Mouse (Mus musculus): ENCODE results near the gene Pcgf6.
"Not testable (repeated sequence)": the region's sequence is repeated elsewhere in the genome, so short reads cannot be mapped to it uniquely, and the experiment has no call there.

Pcgf6 gene

DNA sequence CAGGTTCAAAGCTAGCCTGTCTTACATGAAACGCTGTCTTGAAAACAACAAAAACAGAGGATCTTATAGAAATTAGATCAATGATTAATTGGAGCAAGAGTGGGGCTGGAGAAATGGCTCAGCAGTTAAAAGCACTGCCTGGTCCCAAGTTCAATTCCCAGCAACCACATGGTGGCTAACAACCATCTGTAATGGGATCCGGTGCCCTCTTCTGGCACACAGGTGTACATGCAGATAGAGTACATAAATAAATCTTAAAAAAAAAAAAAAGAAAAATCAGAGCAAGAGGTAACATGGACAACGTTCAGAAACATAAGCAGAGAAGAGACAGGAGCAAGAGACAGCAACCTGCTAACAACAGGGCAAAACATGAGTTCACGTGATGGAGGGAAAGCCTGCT is 24.2 kb downstream of the Pcgf6 start:
- no peak for DNase-seq (ENCODE audit: low spot score)

DNA sequence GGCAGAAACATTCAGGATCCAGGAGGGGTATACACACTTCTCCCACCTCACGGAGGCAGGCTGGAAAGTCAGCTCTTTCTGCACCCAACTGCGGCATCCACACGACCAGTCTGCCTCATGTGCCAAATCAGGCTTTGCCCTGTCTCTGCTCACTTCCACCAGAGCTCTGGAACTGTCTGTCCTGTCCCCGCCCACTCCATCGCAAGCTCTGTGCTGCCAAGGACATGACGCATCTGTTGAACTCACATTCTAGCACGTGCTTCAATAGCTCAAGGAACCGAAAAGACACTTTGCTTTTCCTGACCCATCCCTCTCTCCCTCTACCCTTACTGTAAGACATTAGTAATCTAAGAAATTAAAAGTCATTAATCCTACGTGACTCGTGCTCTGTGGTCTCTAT is 25.8 kb downstream of the Pcgf6 start:
- DNase-seq (ENCODE audit: low spot score): no peak

GRCm38 (mm10) chr19:47023546-47023945 is 27.2 kb downstream of the Pcgf6 start:
- no peak for DNase-seq (ENCODE audit: low spot score)

- DNase-seq (ENCODE audit: low spot score): no peak
These were observed 28.0 kb downstream of the Pcgf6 start for GRCm38 (mm10) chr19:47022709-47023108.

GRCm38 (mm10) chr19:47019326-47019725 is 31.4 kb downstream of the Pcgf6 start:
- no peak for DNase-seq (ENCODE audit: low spot score)

DNA sequence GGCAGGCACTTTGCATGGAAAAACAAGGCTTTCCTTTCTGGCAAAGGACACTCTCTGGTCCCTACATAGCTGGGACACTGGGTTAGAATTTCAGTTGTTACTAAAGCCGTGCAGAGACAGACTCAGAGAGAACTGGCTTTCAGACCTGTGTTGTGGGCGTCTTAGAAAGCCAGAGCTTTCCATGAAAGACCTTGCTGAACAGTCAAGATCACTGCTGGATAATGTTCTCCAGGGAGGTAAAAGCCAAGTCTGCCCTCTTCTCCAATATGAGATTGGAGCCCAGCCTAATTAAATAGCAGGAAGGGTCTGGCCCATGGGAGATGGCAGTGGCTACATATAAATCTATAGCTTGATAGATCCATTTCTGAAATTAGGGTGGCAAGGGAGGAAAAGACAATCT is 32.4 kb downstream of the Pcgf6 start:
- DNase-seq (ENCODE audit: low spot score): no peak

DNA sequence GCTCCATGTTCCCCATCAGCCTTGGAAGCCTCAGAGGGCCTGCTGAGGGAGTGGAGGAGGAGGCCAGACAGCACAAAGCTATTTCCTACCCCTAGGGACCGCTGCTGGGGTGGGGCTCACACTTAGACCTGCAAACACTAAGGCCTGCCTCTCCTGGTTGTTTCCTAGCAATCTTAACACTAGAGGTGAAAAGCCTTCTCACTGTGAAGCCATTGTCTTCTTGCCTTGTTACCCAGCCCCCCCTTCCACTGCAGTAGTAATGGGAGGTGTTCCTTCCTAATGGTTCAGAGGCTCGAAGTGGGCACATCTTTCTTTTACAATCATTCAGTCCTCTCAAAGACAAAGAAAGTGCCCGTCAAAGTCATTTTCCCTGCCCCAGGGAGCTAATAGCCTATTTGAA is 32.9 kb downstream of the Pcgf6 start:
- no peak for DNase-seq (ENCODE audit: low spot score)

DNA sequence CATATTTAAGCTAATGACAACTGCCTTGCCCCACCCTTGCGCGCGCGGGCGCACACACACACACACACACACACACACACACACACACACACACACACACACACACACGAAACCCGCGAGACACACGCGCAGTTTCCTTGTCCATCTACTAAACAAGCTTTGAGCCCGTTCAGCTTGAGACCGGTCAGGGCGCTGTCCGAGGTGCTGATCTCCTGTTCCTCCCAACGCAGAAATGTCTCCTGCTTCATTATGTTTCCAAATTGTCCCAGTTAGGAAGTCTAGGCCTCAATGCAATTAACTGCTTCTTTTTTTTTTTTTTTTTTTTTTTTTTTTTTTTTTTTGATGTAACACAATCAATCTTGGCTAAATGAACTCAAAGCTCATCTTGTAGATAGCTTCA is 34.2 kb downstream of the Pcgf6 start:
- DNase-seq (ENCODE audit: low spot score): peak; percentile 40

- no peak for DNase-seq (ENCODE audit: low spot score)
These were observed 34.7 kb downstream of the Pcgf6 start for GRCm38 (mm10) chr19:47015965-47016364.

- no peak for DNase-seq (ENCODE audit: low spot score)
These were observed 35.3 kb downstream of the Pcgf6 start for GRCm38 (mm10) chr19:47015396-47015795.

GRCm38 (mm10) chr19:47014447-47015381 is 36.0 kb downstream of the Pcgf6 start, which contains the start of the genes Ina and Nt5c2:
Gene Ina (plus strand): TSS chr19:47014698.
Gene Nt5c2 (minus strand): TSS chr19:47015153.
- DNase-seq (ENCODE audit: low spot score): peak; percentile 64

- no peak for DNase-seq (ENCODE audit: low spot score)
These were observed 36.6 kb downstream of the Pcgf6 start for GRCm38 (mm10) chr19:47014159-47014446.

GRCm38 (mm10) chr19:47013340-47014158 is 37.2 kb downstream of the Pcgf6 start:
- no peak for DNase-seq (ENCODE audit: low spot score)

GRCm38 (mm10) chr19:47012521-47013130 is 38.1 kb downstream of the Pcgf6 start:
- DNase-seq (ENCODE audit: low spot score): no peak

- no peak for DNase-seq (ENCODE audit: low spot score)
These were observed 40.8 kb downstream of the Pcgf6 start for GRCm38 (mm10) chr19:47009943-47010342.

- no peak for DNase-seq (ENCODE audit: low spot score)
These were observed 41.3 kb downstream of the Pcgf6 start for GRCm38 (mm10) chr19:47009420-47009819.

DNA sequence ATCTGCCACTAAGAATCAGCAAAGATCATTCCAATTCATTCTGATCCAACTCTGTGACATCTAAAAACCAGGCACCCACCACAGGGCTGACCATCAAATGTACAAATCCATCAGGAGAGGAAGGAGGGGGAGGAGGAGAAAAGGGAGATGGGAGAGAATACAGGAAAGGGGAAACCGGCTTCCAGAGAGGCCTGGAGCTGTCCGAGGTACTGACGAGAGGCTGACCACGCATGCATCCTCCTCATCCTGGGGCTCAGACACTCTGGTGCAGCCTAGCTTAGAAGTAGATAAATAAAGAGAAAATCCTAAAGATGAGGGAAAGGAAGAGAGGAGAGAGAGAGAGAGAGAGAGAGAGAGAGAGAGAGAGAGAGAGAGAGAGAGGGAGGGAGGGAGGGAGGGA is 44.4 kb downstream of the Pcgf6 start:
- DNase-seq (ENCODE audit: low spot score): no peak

DNA sequence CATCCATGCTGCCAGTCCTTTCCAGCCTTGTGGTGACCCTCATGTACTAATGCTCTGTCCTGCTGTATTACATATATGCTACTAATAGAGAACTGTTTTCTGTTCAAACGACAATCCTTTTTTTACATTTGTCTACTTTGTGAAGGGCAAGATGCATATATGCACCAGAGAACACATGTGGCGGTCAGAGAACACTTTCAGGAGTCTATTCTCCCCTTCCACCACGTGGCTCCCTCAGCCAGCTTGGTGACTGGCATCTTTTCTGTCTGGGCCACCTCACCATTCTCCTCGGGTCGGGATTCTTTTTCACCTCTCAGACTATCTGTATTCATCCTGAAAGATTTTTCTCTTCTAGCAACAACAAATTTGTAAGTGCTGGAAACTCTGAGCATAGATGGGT is 44.8 kb downstream of the Pcgf6 start:
- DNase-seq (ENCODE audit: low spot score): no peak

GRCm38 (mm10) chr19:47003742-47004511 is 46.8 kb downstream of the Pcgf6 start:
- DNase-seq (ENCODE audit: low spot score): no peak

DNA sequence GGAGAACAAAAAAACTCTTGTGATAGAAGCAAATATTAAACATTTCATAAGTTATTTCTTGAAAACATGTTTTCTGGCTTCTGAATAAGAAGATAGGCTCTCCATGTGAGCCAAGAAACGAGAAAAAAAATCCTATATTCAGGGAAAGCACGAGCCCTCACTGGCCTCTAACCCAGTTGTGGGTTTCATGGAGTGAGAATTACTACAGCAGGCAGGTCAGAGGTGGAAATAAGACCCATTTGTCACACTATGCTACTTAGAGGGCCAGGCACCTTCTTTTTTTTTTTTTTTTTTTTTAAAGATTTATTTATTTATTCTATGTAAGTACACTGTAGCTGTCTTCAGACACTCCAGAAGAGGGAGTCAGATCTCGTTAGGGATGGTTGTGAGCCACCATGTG is 50.3 kb downstream of the Pcgf6 start:
- not testable (repeated sequence) for DNase-seq (ENCODE audit: low spot score)

GRCm38 (mm10) chr19:46999753-47000152 is 51.0 kb downstream of the Pcgf6 start:
- DNase-seq (ENCODE audit: low spot score): no peak

DNA sequence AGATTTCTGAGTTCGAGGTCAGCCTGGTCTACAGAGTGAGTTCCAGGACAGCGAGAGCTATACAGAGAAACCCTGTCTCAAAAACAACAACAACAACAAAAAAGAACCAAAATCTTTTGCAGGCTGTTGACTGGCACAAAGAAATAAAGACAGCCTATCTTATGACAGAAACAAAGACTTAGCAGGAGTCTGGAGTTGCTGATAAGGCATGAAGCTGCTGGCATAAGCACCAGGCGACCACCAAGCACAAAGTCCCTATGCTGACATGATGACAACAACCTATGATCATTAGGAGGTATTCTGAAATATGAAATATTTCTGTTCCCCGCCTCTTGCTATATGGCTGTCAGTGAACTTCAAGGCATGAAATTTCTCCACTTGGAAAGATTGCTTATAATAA is 51.8 kb downstream of the Pcgf6 start:
- no peak for DNase-seq (ENCODE audit: low spot score)
